Mouse (Mus musculus): ENCODE results near the gene Olfr1392.

DNA sequence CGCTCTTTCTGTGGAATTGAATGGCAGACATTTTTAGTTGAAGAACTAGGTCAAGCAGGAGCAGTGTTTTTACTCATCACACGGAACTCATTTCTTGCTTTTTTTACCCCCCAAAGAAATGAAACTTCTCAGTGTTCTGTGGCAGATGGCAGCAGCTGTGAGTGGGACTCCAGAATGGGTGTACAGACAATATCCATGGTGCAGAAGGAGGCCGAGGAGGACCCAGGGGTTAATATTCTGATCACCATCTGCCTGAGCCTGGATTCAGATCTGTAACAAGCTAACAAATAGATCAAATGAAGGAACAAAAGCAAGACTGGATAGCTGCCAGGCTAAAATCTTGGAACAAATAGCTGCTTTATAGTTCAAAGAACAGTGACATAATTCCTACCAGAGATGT, 7.7 kb downstream of the Olfr1392 start:
- no peak for TF ChIP-seq USF1 (IDR thresholded peaks at IDR 0.05; ENCODE audit: low read depth)
- no peak for TF ChIP-seq POLR2A (IDR thresholded peaks at IDR 0.05; ENCODE audit: insufficient read length, low read depth)
- no peak for TF ChIP-seq SRF (IDR thresholded peaks at IDR 0.05; ENCODE audit: control insufficient read depth, insufficient read length, low read depth)
- TF ChIP-seq CEBPB (IDR thresholded peaks at IDR 0.05; ENCODE audit: insufficient read depth, poor library complexity, severe bottlenecking) = no peak
- no peak for TF ChIP-seq MYOG (IDR thresholded peaks at IDR 0.05; ENCODE audit: control insufficient read depth in 1 of 3, insufficient read depth in 1 of 3, insufficient read length in 2 of 3, low read depth in 2 of 3)
- no peak for TF ChIP-seq MAX (IDR thresholded peaks at IDR 0.05; ENCODE audit: low read depth)

All from myocyte (in vitro differentiated cells).